Mouse (Mus musculus) forebrain, embryonic 16.5 days (tissue): ENCODE measurements around the gene Spire2. TPM values are rescaled to one million over a fixed set of nuclear protein-coding genes. Genes with fewer than 3 reads are reported as not detected.
A peak's percentile ranks its signal among the peaks of the same experiment; 100 is the strongest.

Source experiments
- ATAC-seq: fragments of 200-750 bp; cut with Nextera tagmentation; 2 replicates; pipeline ENCODE4 v1.8.0; 2017; ENCODE audit warnings: mild to moderate bottlenecking, moderate library complexity
- H3K27ac ChIP-seq: fragments of 300-500 bp; sonication (generic); 2 replicates; pipeline ENCODE4 v1.5.1; 2014; ENCODE audit warnings: low read length, control low read depth
- H3K27me3 ChIP-seq: fragments of 300-500 bp; sonication (generic); replicated peaks from 2 replicates; pipeline ENCODE4 v1.6.1; 2014; ENCODE audit warnings: low read length; ENCODE audit not compliant: control insufficient read depth, insufficient read depth
- H3K36me3 ChIP-seq: fragments of 300-500 bp; sonication (generic); 2 replicates; pipeline ENCODE4 v1.6.1; 2014; ENCODE audit not compliant: control insufficient read depth, insufficient read depth
- H3K4me1 ChIP-seq: fragments of 300-500 bp; sonication (generic); replicated peaks from 2 replicates; pipeline ENCODE4 v1.6.1; 2014; ENCODE audit warnings: low read length; ENCODE audit not compliant: control insufficient read depth, insufficient read depth
- H3K4me2 ChIP-seq: fragments of 300-500 bp; sonication (generic); 2 replicates; pipeline ENCODE4 v1.6.1; 2014; ENCODE audit warnings: mild to moderate bottlenecking, low read length, control low read depth
- H3K4me3 ChIP-seq: fragments of 300-500 bp; sonication (generic); replicated peaks from 2 replicates; pipeline ENCODE4 v1.5.1; 2014; ENCODE audit warnings: mild to moderate bottlenecking, low read length, control low read depth
- H3K9ac ChIP-seq: fragments of 300-500 bp; sonication (generic); replicated peaks from 2 replicates; pipeline ENCODE4 v1.6.1; 2014; ENCODE audit warnings: low read depth, low read length, control low read depth
- H3K9me3 ChIP-seq: fragments of 300-500 bp; sonication (generic); 2 replicates; pipeline ENCODE4 v1.6.1; 2016; ENCODE audit warnings: low read length; ENCODE audit not compliant: control insufficient read depth
- WGBS: fragments of 180-500 bp; shearing (Covaris S2); extraction: QIAGEN DNeasy Blood & Tissue Kit; methylation state at CpG from one replicate; pipeline ENCODE4 v1.1.7; 2014; 5-methylcytosine and 5-hydroxymethylcytosine counted together
- polyA plus RNA-seq: library from polyadenylated mRNA; unstranded; fragments of >200 nt; fragmentation: Nextera tagmentation; extraction: Ambion mirVana; gene quantifications from 2 replicates; pipeline ENCODE4 v1.2.1, GENCODE M21; 2015

The Spire2 gene
- polyA plus RNA-seq, 1 experiment from 2014 or later = 33.4 TPM

DNA sequence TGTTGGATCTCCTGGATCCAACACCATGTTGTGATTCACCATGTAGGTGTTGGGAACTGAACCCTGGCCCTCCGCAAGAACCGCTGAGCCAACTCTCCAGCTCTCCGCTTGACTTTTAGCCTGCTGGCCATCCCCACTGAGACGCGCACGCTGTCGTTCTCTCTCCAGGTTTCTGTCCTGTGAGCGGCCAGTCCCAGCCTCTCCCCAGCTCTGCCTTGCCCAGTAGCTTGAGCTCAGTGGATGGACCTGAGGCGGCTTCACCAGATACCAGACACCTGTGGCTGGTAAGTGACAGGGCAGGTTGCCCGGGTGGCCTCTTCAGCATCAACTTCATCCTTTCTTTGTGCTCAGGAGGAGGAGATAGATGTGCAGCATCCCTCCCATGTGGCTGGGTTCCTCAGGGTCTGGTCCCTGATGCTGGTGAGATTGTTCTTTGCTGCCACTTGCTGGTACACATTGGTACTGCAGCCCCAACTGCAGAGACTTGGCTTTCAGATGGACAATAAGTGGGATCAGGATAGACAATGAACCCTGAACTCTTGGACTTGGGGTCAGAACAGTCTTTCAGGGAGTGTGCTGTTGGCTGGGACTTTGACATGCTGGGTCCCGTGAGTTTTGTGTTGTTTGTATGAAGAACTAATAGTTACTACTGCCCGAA, 28.7 kb downstream of the Spire2 start:
- no peak overlapping the region for H3K4me2 ChIP-seq
- peak; percentile 76 for ATAC-seq
- no peaks in the 10 kb centered on the region for H3K9me3 ChIP-seq
- H3K9ac ChIP-seq = 0 out of 2 replicates have a peak overlapping the region, but pooled peaks have one; percentile 45
- 34% methylated on average over 12 of the region's 12 CpGs for WGBS
- no peaks in the 10 kb centered on the region for H3K27me3 ChIP-seq
- H3K4me3 ChIP-seq = no peak overlapping the region
- H3K36me3 ChIP-seq = peaks cover 4% of the 10 kb centered on the region
- no peaks in the 10 kb centered on the region; the same call in 1 of the 2 replicates for H3K4me1 ChIP-seq
- H3K27ac ChIP-seq = peak overlapping the region; percentile 45; the same call in 1 of the 2 replicates

DNA sequence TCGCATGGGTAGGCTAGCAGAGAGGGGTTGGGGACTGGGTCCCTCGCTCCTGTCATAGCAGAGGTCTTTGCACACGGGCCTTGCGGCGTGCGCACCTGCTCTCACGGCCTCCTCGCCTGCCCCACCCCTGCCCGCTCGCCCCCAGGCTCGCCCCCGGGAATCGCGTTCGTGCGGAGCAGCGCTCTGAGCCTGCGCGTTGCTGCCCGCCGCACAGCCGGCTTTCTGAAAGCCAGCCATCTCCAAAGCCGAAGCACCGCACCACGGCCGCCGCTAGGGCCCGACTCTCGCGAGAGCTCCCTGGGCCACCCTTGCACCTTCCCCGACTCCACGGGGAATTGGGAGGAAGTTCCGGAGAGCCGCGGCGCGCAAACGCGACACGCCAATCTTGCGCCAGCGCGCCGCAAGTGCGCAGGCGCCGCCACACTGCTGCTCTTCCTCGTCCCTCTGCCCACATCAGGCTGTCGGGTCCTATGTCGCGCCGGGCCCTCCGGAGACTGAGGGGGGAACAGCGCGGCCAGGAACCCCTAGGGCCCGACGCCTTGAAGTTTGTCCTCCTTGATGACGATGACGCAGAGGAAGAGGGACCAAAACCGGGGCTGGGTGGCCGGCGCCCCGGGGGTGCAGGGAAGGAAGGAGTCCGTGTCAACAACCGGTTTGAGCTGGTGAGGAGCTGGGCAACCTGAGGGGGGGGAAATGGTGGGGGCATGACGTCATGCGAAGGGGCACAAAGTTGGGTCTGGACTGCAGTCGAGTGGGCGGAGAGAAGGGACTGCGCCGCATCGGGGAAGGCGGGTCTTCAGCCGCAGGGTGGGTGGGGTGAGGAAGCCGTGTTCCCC, 41.1 kb downstream of the Spire2 start, which contains the start of gene Tcf25:
Tcf25 (plus strand) TSS at position 351 of the 836 bp plus-strand sequence.
- Histone ChIP-seq H3K27ac (peak within 1 kb of the TSS; percentile 92), H3K27me3 (no peaks in the 10 kb centered on the region), H3K9ac (peak within 1 kb of the TSS; percentile 81), H3K4me1 (peaks cover 18% of the 10 kb centered on the region), H3K9me3 (no peaks in the 10 kb centered on the region), H3K36me3 (peaks cover 4% of the 10 kb centered on the region), H3K4me3 (peak within 1 kb of the TSS; percentile 63), H3K4me2 (peak within 1 kb of the TSS; percentile 88)
- under 1% methylated on average over 75 of the region's 75 CpGs for WGBS
- ATAC-seq = peak; percentile 96

DNA sequence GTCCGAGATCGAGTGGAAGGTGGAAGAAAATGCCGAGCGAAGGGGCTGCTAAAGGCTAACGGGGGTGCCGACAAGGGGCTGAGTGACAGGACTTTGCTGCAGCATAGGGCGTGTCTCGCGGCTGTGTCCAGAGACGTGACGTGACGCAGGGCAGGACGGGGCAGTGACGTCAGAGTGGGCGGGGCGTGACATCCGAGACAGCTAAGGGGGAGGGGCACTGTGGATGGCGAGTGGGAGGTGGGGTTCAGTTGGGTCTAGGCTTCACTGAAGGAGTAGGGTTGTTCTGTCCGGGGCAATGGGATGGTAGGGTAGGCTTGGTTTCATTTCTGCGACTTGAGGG, 41.7 kb downstream of the Spire2 start:
- Histone ChIP-seq H3K36me3 (peaks cover under 1% of the 10 kb centered on the region; the same call in 1 of the 2 replicates), H3K4me1 (peaks cover 18% of the 10 kb centered on the region), H3K4me2 (peak overlapping the region; percentile 88), H3K9ac (peak overlapping the region; percentile 81), H3K27ac (peak overlapping the region; percentile 92), H3K27me3 (no peaks in the 10 kb centered on the region), H3K9me3 (no peaks in the 10 kb centered on the region), H3K4me3 (peak overlapping the region; percentile 63)
- ATAC-seq = peak; percentile 64
- WGBS = under 1% methylated on average over 20 of the region's 20 CpGs

DNA sequence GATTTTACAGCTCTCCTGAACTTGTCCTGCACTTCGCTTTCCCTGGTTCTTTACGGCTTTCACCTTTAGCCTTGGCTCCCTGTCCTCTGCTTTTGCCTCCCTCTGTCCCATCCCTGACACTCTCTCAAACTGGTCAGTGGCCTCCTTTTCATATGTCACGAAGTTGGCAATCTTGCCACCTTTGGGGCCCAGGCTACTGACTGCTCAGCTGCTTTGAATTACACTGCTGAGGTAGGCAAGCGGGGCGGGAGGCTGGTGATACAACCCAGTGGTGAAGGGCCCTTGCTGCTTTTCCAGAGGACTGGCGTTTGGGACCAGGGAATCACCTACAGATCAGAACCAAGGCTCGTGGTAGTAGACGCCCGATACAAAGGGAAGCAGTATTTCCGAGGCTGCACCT, 43.2 kb downstream of the Spire2 start:
- H3K27me3 ChIP-seq = no peaks in the 10 kb centered on the region

DNA sequence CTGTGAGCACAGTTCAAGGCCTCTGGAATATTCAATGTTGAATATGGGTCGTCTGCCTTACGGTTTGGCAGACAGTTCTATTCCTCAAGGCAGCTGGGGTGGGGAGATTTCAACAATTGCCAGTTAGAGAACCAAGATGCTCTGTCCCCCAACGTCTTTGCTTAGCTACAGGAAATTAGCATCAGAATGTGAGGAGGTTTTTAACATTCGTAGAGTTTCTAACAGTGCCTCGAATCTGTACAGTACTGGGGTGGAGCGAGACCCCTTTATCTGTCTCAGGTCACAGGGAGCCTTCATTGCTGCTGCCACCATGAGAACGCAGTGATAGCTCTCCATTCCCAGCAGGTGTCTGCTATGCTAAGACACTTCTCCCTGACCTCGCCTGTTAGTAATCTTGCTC, 43.6 kb downstream of the Spire2 start:
- H3K27me3 ChIP-seq = no peaks in the 10 kb centered on the region
- H3K27ac ChIP-seq = no peak overlapping the region
- 56% methylated on average over 8 of the region's 8 CpGs for WGBS
- H3K36me3 ChIP-seq = no peaks in the 10 kb centered on the region
- no peak overlapping the region for H3K4me2 ChIP-seq
- peaks cover 18% of the 10 kb centered on the region for H3K4me1 ChIP-seq
- no peaks in the 10 kb centered on the region for H3K9me3 ChIP-seq
- H3K4me3 ChIP-seq = no peak overlapping the region
- ATAC-seq = no peak
- no peak overlapping the region for H3K9ac ChIP-seq

More for the DNA sequence above, 43.2 kb downstream of the Spire2 start:
- Histone ChIP-seq H3K4me2 (no peak overlapping the region), H3K4me1 (peaks cover 18% of the 10 kb centered on the region), H3K9me3 (no peaks in the 10 kb centered on the region), H3K4me3 (no peak overlapping the region), H3K36me3 (no peaks in the 10 kb centered on the region), H3K9ac (no peak overlapping the region), H3K27ac (no peak overlapping the region)
- 78% methylated on average over 10 of the region's 10 CpGs for WGBS
- no peak for ATAC-seq

DNA sequence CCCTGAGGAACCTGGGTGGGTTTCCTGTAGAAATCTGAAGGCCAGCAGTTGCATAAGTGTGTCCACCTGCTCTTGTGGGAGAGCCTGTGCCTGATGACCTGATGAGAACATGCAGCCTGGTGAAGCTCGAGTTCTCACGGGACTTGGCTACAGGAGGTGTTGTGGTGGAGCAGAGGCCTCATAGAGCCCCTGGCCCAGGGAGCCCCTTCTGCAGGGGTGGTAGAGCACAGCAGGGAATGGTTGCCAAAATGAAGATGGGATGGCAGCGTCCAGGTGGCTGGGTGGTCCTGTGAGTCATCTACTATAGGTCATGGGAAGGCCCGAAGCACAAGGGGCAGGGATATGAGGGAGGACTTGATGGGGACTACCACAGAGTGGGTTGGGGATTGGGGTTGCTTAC, 49.2 kb downstream of the Spire2 start:
- H3K9ac ChIP-seq = no peak overlapping the region
- no peaks in the 10 kb centered on the region for H3K27me3 ChIP-seq
- H3K9me3 ChIP-seq = no peaks in the 10 kb centered on the region
- ATAC-seq = no peak
- 94% methylated on average over 4 of the region's 4 CpGs for WGBS
- H3K4me2 ChIP-seq = no peak overlapping the region
- no peaks in the 10 kb centered on the region for H3K4me1 ChIP-seq
- H3K36me3 ChIP-seq = peaks cover 30% of the 10 kb centered on the region
- no peak overlapping the region for H3K4me3 ChIP-seq
- no peak overlapping the region for H3K27ac ChIP-seq

DNA sequence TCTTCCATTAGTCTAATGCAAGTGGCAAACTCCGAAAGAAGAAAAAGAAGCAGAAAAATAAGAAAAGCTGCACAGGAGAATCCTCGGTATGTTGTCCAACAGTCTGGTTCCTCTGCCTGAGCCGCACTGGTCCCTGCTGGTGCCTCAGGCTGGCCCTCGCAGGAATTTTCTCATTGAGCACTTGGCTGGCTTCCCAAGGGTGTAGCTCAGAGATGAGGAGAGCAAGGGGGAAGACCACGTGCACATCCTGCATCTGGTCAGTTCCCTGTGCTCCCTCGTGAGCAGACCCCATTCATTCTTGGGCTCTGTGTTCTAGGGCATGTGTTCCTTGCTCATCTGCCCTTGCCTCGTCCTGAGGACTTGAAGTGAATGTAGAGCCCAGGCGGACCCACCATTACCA, 50.0 kb downstream of the Spire2 start:
- no peak for ATAC-seq
- H3K4me2 ChIP-seq = no peak overlapping the region
- 82% methylated on average over 8 of the region's 8 CpGs for WGBS
- no peaks in the 10 kb centered on the region for H3K4me1 ChIP-seq
- H3K4me3 ChIP-seq = no peak overlapping the region
- no peak overlapping the region for H3K9ac ChIP-seq
- H3K27ac ChIP-seq = no peak overlapping the region
- H3K36me3 ChIP-seq = peaks cover 32% of the 10 kb centered on the region
- no peaks in the 10 kb centered on the region for H3K27me3 ChIP-seq
- no peaks in the 10 kb centered on the region for H3K9me3 ChIP-seq

DNA sequence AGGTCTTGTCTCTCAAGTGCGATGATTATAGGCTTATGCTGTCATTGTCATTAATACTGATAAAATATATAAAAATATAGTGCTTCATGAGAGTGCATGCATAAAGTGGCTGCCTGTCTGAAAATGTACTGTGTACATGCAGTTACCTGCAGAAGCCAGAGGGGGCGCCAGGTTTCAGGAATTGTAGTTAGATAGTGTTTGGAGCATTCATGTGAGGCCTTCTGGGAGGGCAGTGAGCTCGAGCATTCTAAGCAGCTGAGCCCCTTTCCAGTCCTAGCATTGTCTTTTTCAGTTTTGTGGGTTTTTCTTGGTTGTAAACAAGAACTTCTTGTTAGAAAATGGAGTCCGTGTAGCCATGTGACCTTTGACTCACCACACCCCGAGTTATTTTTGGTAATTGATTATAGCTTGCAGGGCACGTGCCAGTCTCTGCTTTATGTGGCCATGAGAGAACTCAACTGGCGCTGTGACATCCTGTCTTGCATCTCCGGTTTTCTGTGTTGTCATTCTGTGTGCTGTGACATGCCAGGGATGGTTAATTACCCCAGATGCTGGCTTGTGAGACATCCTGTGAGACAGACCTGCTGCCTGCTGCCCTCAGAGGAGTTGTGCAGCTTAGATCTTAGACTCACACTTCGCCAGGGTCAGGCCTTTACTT, 52.5 kb downstream of the Spire2 start:
- no peak overlapping the region for H3K27ac ChIP-seq
- no peak overlapping the region for H3K4me3 ChIP-seq
- H3K9me3 ChIP-seq = no peaks in the 10 kb centered on the region
- peaks cover 34% of the 10 kb centered on the region for H3K36me3 ChIP-seq
- H3K27me3 ChIP-seq = no peaks in the 10 kb centered on the region
- ATAC-seq = no peak
- no peaks in the 10 kb centered on the region for H3K4me1 ChIP-seq
- WGBS = 73% methylated on average over 9 of the region's 9 CpGs
- no peak overlapping the region for H3K4me2 ChIP-seq
- H3K9ac ChIP-seq = no peak overlapping the region

DNA sequence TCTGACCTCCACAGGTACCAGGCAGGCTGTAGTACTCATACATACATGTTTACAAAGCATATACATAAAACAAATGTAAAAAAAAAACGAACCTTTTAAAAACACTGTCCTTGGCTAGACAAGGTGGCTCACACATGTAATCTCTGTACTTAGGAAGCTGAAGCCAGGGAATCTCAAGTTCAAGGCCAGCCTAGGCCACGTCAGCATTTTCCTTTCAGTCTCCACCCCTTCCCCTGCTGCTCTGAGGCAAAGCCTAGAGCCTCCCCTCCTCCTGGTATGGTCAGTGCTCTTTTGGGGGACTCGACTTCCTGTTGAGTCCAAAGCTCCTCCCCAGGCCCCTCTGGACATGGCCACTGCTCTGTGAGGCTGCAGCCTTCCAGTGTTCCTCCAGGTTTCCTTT, 54.5 kb downstream of the Spire2 start:
- H3K4me1 ChIP-seq = no peaks in the 10 kb centered on the region
- H3K4me3 ChIP-seq = no peak overlapping the region
- H3K9me3 ChIP-seq = no peaks in the 10 kb centered on the region
- no peak overlapping the region for H3K27ac ChIP-seq
- WGBS = 85% methylated on average over 3 of the region's 3 CpGs
- no peak overlapping the region for H3K4me2 ChIP-seq
- H3K27me3 ChIP-seq = no peaks in the 10 kb centered on the region
- H3K36me3 ChIP-seq = peaks cover 47% of the 10 kb centered on the region
- no peak overlapping the region for H3K9ac ChIP-seq
- no peak for ATAC-seq
